Mouse (Mus musculus): ENCODE measurements at regions not wholly inside any gene's neighbourhood (a gene's known extent, or its start where the extent isn't known, plus 50 kb on each side); places are given as distances from the start of the nearest gene placed in this dataset.

DNA sequence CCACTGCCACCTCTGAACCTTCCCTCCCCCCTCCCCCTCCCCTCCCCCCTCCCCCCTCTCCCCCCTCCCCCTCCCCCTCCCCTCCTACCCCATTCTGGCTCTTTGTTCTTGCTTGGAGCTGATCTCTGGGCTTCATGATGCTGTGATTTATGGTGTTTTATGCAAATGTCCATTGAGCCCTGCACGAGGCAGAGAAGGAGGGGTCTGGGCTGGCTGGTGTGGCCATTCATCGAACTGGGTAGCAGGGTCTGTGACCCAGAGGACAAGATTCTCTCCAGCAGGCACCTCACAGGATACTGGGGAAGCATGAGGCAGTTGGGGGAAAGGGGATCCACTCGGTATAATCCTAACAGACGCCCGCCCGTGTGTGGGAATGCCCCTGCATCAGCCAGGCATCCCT lies 119.0 kb downstream of the Gm26897 start:
- no peak overlapping the region for H3K9ac ChIP-seq (ENCODE audit: low read length)
- 61% methylated on average over 6 of the region's 6 CpGs for WGBS
- H3K4me1 ChIP-seq (ENCODE audit: control insufficient read depth in 2 of 2, insufficient read depth in 2 of 2, low read length in 2 of 2), result peaks cover 4 to 7% of the 10 kb centered on the region in 2 experiments; a peak in 2 of 4 replicates
- no peak overlapping the region for H3K27ac ChIP-seq (replicated peaks in 1 of 2; ENCODE audit: control insufficient read depth in 1 of 2, insufficient read depth in 1 of 2, low read depth in 2 of 2, low read length in 2 of 2)
- no peak overlapping the region for H3K4me3 ChIP-seq (ENCODE audit: control insufficient read depth in 1 of 2, insufficient read depth in 1 of 2, low read depth in 1 of 2, low read length in 2 of 2)
- no peak for ATAC-seq (ENCODE audit: insufficient number of reproducible peaks, insufficient read depth, low FRiP score, low read depth)
- H3K27me3 ChIP-seq (ENCODE audit: control insufficient read depth, insufficient read depth, low read length), result 0 out of 2 replicates have a peak, but pooled peaks cover 3% of the 10 kb centered on the region
- H3K9me3 ChIP-seq (ENCODE audit: control insufficient read depth, low read length), result no peaks in the 10 kb centered on the region
- no peaks in the 10 kb centered on the region for H3K36me3 ChIP-seq (ENCODE audit: control insufficient read depth, insufficient read depth, low read length)
- no peak overlapping the region for H3K4me2 ChIP-seq (ENCODE audit: low read length)

DNA sequence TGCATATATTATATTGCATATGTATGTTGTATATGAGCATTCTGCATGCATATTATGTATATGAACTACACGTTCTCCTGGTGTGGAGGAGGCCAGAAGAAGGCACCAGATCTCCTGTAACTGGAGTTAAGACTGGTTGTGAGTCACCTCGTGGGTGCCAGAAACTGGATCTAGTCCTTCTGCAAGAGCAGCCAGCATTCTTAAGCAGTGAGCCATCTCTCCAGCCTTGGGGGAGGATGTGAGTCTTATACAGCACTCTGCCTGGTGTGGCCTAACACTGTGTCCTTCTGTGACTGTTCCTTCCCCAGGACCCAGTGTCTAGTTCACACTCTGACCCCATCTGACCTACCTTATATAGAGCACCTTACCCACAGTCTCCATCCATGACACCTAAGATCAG lies 121.6 kb downstream of the Gm26897 start:
- no peaks in the 10 kb centered on the region for H3K36me3 ChIP-seq (ENCODE audit: control insufficient read depth, insufficient read depth, low read length)
- H3K27me3 ChIP-seq (ENCODE audit: control insufficient read depth, insufficient read depth, low read length), result 0 out of 2 replicates have a peak, but pooled peaks cover 3% of the 10 kb centered on the region
- H3K4me1 ChIP-seq (ENCODE audit: control insufficient read depth in 2 of 2, insufficient read depth in 2 of 2, low read length in 2 of 2), result peaks cover 4 to 7% of the 10 kb centered on the region in 2 experiments; a peak in 2 of 4 replicates
- WGBS, result 68% methylated on average over 2 of the region's 2 CpGs
- no peaks in the 10 kb centered on the region for H3K9me3 ChIP-seq (ENCODE audit: control insufficient read depth, low read length)
- no peak overlapping the region for H3K4me3 ChIP-seq (ENCODE audit: control insufficient read depth in 1 of 2, insufficient read depth in 1 of 2, low read depth in 1 of 2, low read length in 2 of 2)
- no peak overlapping the region for H3K9ac ChIP-seq (ENCODE audit: low read length)
- ATAC-seq (ENCODE audit: insufficient number of reproducible peaks, insufficient read depth, low FRiP score, low read depth), result no peak
- no peak overlapping the region for H3K4me2 ChIP-seq (ENCODE audit: low read length)
- no peak overlapping the region for H3K27ac ChIP-seq (replicated peaks in 1 of 2; ENCODE audit: control insufficient read depth in 1 of 2, insufficient read depth in 1 of 2, low read depth in 2 of 2, low read length in 2 of 2)

DNA sequence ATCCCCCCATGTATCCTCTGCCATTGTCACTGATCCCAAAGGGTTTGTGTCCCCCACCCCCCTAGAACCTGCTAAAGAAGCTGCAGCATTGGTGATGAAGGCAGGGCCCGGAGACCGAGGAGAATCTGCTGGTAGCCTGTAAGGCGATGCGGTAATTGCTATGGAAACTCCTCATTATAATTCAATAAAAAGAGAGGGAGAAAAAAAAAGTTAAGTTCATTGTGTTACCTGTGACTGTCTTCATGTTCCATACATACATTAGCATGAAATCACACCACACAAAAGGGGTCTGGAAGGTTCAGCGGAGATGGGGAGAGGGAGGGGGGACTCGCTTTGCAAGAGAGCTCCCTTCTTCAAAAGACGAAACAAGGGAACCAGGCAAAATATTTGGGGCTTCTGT lies 123.5 kb downstream of the Gm26897 start:
- H3K4me1 ChIP-seq (ENCODE audit: control insufficient read depth in 2 of 2, insufficient read depth in 2 of 2, low read length in 2 of 2), result peaks cover 4 to 7% of the 10 kb centered on the region in 2 experiments; a peak in 2 of 4 replicates
- WGBS, result 86% methylated on average over 7 of the region's 7 CpGs
- no peaks in the 10 kb centered on the region for H3K36me3 ChIP-seq (ENCODE audit: control insufficient read depth, insufficient read depth, low read length)
- no peak for ATAC-seq (ENCODE audit: insufficient number of reproducible peaks, insufficient read depth, low FRiP score, low read depth)
- 0 out of 2 replicates have a peak, but pooled peaks cover 3% of the 10 kb centered on the region for H3K27me3 ChIP-seq (ENCODE audit: control insufficient read depth, insufficient read depth, low read length)
- H3K9ac ChIP-seq (ENCODE audit: low read length), result no peak overlapping the region
- H3K9me3 ChIP-seq (ENCODE audit: control insufficient read depth, low read length), result no peaks in the 10 kb centered on the region
- no peak overlapping the region for H3K4me2 ChIP-seq (ENCODE audit: low read length)
- H3K4me3 ChIP-seq (ENCODE audit: control insufficient read depth in 1 of 2, insufficient read depth in 1 of 2, low read depth in 1 of 2, low read length in 2 of 2), result no peak overlapping the region
- H3K27ac ChIP-seq (replicated peaks in 1 of 2; ENCODE audit: control insufficient read depth in 1 of 2, insufficient read depth in 1 of 2, low read depth in 2 of 2, low read length in 2 of 2), result no peak overlapping the region

DNA sequence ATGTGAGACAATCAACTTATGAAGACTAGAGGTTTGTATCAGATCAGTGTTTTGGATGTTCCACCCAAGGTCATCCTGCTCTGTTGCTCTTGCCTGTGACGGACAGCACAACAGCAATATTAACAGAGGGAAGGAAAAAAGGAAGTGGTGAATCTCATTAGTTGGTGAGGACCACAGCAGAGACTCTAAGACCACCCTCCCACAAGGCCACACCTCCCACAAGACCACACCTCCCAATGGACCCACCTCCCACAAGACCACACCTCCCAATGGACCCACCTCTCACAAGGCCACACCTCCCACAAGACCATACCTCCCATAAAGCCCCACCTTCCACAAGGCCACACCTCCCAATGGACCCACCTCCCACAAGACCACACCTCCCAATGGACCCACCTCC lies 126.7 kb downstream of the Gm26897 start:
- Histone ChIP-seq H3K9ac (ENCODE audit: low read length) (no peak overlapping the region), H3K4me3 (ENCODE audit: control insufficient read depth in 1 of 2, insufficient read depth in 1 of 2, low read depth in 1 of 2, low read length in 2 of 2) (no peak overlapping the region), H3K36me3 (ENCODE audit: control insufficient read depth, insufficient read depth, low read length) (no peaks in the 10 kb centered on the region), H3K4me2 (ENCODE audit: low read length) (no peak overlapping the region), H3K27ac (replicated peaks in 1 of 2; ENCODE audit: control insufficient read depth in 1 of 2, insufficient read depth in 1 of 2, low read depth in 2 of 2, low read length in 2 of 2) (no peak overlapping the region), H3K27me3 (ENCODE audit: control insufficient read depth, insufficient read depth, low read length) (no peaks in the 10 kb centered on the region), H3K9me3 (ENCODE audit: control insufficient read depth, low read length) (no peaks in the 10 kb centered on the region), H3K4me1 (ENCODE audit: control insufficient read depth in 2 of 2, insufficient read depth in 2 of 2, low read length in 2 of 2) (no peaks in the 10 kb centered on the region)
- WGBS, result 100% methylated on average over 1 of the region's 1 CpGs
- no peak for ATAC-seq (ENCODE audit: insufficient number of reproducible peaks, insufficient read depth, low FRiP score, low read depth)

DNA sequence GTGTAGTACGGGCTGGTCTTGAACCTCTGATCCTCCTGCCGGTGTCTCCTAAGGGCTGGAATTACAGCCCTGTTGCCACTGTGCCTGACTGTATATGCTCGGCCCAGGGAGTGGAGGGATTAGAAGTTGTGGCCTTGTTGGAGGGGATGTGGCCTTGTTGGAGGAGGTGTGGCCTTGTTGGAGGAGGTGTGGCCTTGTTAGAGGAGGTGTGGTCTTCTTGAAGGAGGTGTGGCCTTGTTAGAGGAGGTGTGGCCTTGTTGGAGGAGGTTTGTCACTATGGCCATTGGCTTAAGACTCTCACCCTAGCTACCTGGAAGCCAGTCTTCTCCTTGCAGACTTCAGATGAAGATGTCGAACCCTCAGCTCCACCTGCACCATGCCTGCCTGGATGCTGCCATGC lies 128.6 kb downstream of the Gm26897 start:
- no peaks in the 10 kb centered on the region for H3K36me3 ChIP-seq (ENCODE audit: control insufficient read depth, insufficient read depth, low read length)
- H3K9ac ChIP-seq (ENCODE audit: low read length), result no peak overlapping the region
- no peaks in the 10 kb centered on the region for H3K4me1 ChIP-seq (ENCODE audit: control insufficient read depth in 2 of 2, insufficient read depth in 2 of 2, low read length in 2 of 2)
- no peak overlapping the region for H3K4me2 ChIP-seq (ENCODE audit: low read length)
- 92% methylated on average over 4 of the region's 4 CpGs for WGBS
- no peaks in the 10 kb centered on the region for H3K9me3 ChIP-seq (ENCODE audit: control insufficient read depth, low read length)
- ATAC-seq (ENCODE audit: insufficient number of reproducible peaks, insufficient read depth, low FRiP score, low read depth), result no peak
- no peaks in the 10 kb centered on the region for H3K27me3 ChIP-seq (ENCODE audit: control insufficient read depth, insufficient read depth, low read length)
- H3K27ac ChIP-seq (replicated peaks in 1 of 2; ENCODE audit: control insufficient read depth in 1 of 2, insufficient read depth in 1 of 2, low read depth in 2 of 2, low read length in 2 of 2), result no peak overlapping the region
- no peak overlapping the region for H3K4me3 ChIP-seq (ENCODE audit: control insufficient read depth in 1 of 2, insufficient read depth in 1 of 2, low read depth in 1 of 2, low read length in 2 of 2)

DNA sequence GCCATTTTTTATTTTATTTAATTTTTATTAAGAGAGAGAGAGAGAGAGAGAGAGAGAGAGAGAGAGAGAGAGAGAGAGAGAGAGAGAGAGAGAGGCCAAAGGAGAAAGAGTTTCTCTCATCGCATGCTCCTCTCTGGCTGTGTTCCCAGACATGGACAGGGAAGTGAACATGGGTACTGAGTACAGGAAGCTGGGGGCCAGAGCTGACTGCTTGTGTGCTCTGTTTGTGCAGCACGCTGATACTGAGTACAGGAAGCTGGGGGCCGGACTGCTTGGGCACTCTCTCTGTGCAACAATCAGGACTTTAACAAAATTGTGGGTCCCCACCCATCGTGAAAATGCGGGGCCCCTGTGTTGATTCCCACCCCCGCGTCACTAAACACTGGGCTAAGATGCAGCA lies 130.2 kb downstream of the Gm26897 start:
- WGBS, result 39% methylated on average over 7 of the region's 7 CpGs
- Histone ChIP-seq H3K27ac (replicated peaks in 1 of 2; ENCODE audit: control insufficient read depth in 1 of 2, insufficient read depth in 1 of 2, low read depth in 2 of 2, low read length in 2 of 2) (no peak overlapping the region), H3K4me3 (ENCODE audit: control insufficient read depth in 1 of 2, insufficient read depth in 1 of 2, low read depth in 1 of 2, low read length in 2 of 2) (no peak overlapping the region), H3K4me1 (ENCODE audit: control insufficient read depth in 2 of 2, insufficient read depth in 2 of 2, low read length in 2 of 2) (no peaks in the 10 kb centered on the region), H3K27me3 (ENCODE audit: control insufficient read depth, insufficient read depth, low read length) (no peaks in the 10 kb centered on the region), H3K4me2 (ENCODE audit: low read length) (no peak overlapping the region), H3K36me3 (ENCODE audit: control insufficient read depth, insufficient read depth, low read length) (no peaks in the 10 kb centered on the region), H3K9me3 (ENCODE audit: control insufficient read depth, low read length) (no peaks in the 10 kb centered on the region), H3K9ac (ENCODE audit: low read length) (no peak overlapping the region)
- no peak for ATAC-seq (ENCODE audit: insufficient number of reproducible peaks, insufficient read depth, low FRiP score, low read depth)

DNA sequence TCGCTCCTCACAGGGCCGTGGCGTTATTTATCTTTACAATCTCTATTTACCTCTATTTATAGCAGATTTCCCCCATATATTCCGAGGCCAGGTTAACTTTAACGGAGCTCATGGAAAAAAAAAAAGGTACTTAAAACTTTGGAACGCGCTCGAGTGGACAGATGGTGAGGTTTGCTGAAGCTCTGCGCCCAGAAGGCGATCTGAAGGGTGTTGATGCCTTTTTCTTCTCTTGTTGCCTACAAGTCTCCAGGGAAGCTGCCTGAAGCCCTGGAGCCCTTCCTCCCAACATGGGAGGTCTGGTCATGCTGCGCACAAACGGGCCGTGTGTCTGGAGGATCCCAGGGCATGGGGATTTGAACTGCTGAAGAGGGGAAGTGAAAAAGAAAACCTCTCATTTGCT lies 130.9 kb downstream of the Gm26897 start:
- H3K9ac ChIP-seq (ENCODE audit: low read length), result no peak overlapping the region
- 73% methylated on average over 13 of the region's 13 CpGs for WGBS
- H3K36me3 ChIP-seq (ENCODE audit: control insufficient read depth, insufficient read depth, low read length), result no peaks in the 10 kb centered on the region
- no peak overlapping the region for H3K4me3 ChIP-seq (ENCODE audit: control insufficient read depth in 1 of 2, insufficient read depth in 1 of 2, low read depth in 1 of 2, low read length in 2 of 2)
- no peaks in the 10 kb centered on the region for H3K9me3 ChIP-seq (ENCODE audit: control insufficient read depth, low read length)
- no peak overlapping the region for H3K4me2 ChIP-seq (ENCODE audit: low read length)
- H3K4me1 ChIP-seq (ENCODE audit: control insufficient read depth in 2 of 2, insufficient read depth in 2 of 2, low read length in 2 of 2), result no peaks in the 10 kb centered on the region
- H3K27ac ChIP-seq (replicated peaks in 1 of 2; ENCODE audit: control insufficient read depth in 1 of 2, insufficient read depth in 1 of 2, low read depth in 2 of 2, low read length in 2 of 2), result no peak overlapping the region
- ATAC-seq (ENCODE audit: insufficient number of reproducible peaks, insufficient read depth, low FRiP score, low read depth), result no peak
- no peaks in the 10 kb centered on the region for H3K27me3 ChIP-seq (ENCODE audit: control insufficient read depth, insufficient read depth, low read length)

DNA sequence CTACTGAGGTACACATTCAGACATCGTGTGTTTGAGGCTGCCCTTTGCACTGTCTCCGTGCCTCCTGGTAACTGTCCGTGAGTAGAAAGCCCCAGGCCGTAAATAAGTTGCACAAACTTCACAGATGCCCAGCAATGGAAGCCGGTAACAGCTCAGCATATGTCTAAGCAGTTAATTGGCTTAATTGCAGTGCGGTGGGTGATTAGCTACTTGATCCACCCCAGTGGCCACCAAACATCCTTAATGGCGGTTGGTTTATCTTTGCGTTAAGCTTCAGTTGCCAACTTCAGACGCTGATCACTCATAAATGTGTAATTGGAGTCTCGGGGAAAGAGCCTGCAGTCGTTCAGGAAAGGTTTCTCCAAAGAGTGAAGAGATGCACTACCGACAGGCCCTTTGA lies 135.3 kb downstream of the Gm26897 start:
- Histone ChIP-seq H3K27me3 (ENCODE audit: control insufficient read depth, insufficient read depth, low read length) (no peaks in the 10 kb centered on the region), H3K9me3 (ENCODE audit: control insufficient read depth, low read length) (peaks cover 22% of the 10 kb centered on the region), H3K4me3 (ENCODE audit: control insufficient read depth in 1 of 2, insufficient read depth in 1 of 2, low read depth in 1 of 2, low read length in 2 of 2) (no peak overlapping the region), H3K36me3 (ENCODE audit: control insufficient read depth, insufficient read depth, low read length) (no peaks in the 10 kb centered on the region), H3K9ac (ENCODE audit: low read length) (no peak overlapping the region), H3K4me1 (ENCODE audit: control insufficient read depth in 2 of 2, insufficient read depth in 2 of 2, low read length in 2 of 2) (no peaks in the 10 kb centered on the region), H3K4me2 (ENCODE audit: low read length) (no peak overlapping the region), H3K27ac (replicated peaks in 1 of 2; ENCODE audit: control insufficient read depth in 1 of 2, insufficient read depth in 1 of 2, low read depth in 2 of 2, low read length in 2 of 2) (no peak overlapping the region)
- 82% methylated on average over 12 of the region's 12 CpGs for WGBS
- no peak for ATAC-seq (ENCODE audit: insufficient number of reproducible peaks, insufficient read depth, low FRiP score, low read depth)
